Mouse (Mus musculus): ENCODE data around the gene BC055324. TPM values are rescaled to one million over a fixed set of nuclear protein-coding genes. Genes with fewer than 3 reads are reported as not detected.

The BC055324 gene
- total RNA-seq, 2 experiments from 2014 or later, result 0.62 to 0.81 TPM

GRCm38 (mm10) chr1:163898291-163898764 lies 96.3 kb downstream of the BC055324 start:
- no peak for DNase-seq (ENCODE audit: low spot score)
- intact Hi-C loops (cut with DNase I), result no loop called here

Other genes starting within 250 kb of the BC055324 start
- gene Kifap3, start 215.2 kb downstream of the BC055324 start, total RNA-seq (2021), result 10 to 100 TPM; 18.4 to 22.7 TPM
- gene Scyl3, start 65.7 kb downstream of the BC055324 start, total RNA-seq (2021), result 1 to 10 TPM; 5.1 to 5.6 TPM
- 1 to 10 TPM; 3.6 to 4.1 TPM for gene Mettl18, start 93 bp upstream of the BC055324 start, total RNA-seq (2021)
- gene Sele, start 53.4 kb upstream of the BC055324 start, total RNA-seq (2021), result under 1 TPM; 0.78 to 0.83 TPM
- gene Sell, start 67.2 kb upstream of the BC055324 start, total RNA-seq (2021), result 1 to 10 TPM in 1 of 2 experiments, under 1 TPM in 1; 0.94 to 1.6 TPM
- 1 to 10 TPM; 1.3 to 1.4 TPM for gene Selp, start 120.5 kb upstream of the BC055324 start, total RNA-seq (2021)
- 1 to 10 TPM; 1.6 to 1.9 TPM for gene F5, start 157.0 kb upstream of the BC055324 start, total RNA-seq (2021)

All from heart, postnatal 25 days (tissue).